Mouse (Mus musculus) testis, adult 2 months (tissue): ENCODE measurements around the gene Ovca2.

Source experiments
- CTCF ChIP-seq: fragments of 200-500 bp; IDR thresholded peaks from 2 replicates; pipeline ENCODE4 v1.5.1; 2012; ENCODE audit warnings: low read depth, mild to moderate bottlenecking, inconsistent platforms, low read length, moderate library complexity; ENCODE audit not compliant: control insufficient read depth, insufficient read depth, insufficient replicate concordance
- POLR2A ChIP-seq: fragments of 200-500 bp; IDR thresholded peaks from 2 replicates; pipeline ENCODE4 v1.6.1; 2012; ENCODE audit warnings: low read depth, mild to moderate bottlenecking, inconsistent platforms, low read length, moderate library complexity; ENCODE audit not compliant: control insufficient read depth

- TF ChIP-seq CTCF (no peak), POLR2A (no peak)
These were observed 19.3 kb upstream of the Ovca2 start for GRCm38 (mm10) chr11:75197956-75198355.
